Mouse (Mus musculus) G1E (cell line): Measurements from ENCODE around the gene Hoxa7. TPM values are rescaled to one million over a fixed set of nuclear protein-coding genes. Genes with fewer than 3 reads are reported as not detected.

Source experiments
- ATAC-seq: 2 replicates; pipeline ENCODE4 v1.8.0; 2016; ENCODE audit warnings: mild to moderate bottlenecking; ENCODE audit not compliant: insufficient number of reproducible peaks, poor library complexity, low FRiP score, severe bottlenecking; ENCODE audit errors: extremely low read depth
- DNase-seq: peaks from one replicate; pipeline ENCODE4 v3.0.0; 2012; ENCODE audit warnings: low spot score
- H3K27me3 ChIP-seq: 2 replicates; pipeline ENCODE4 v1.6.1; 2012; ENCODE audit warnings: mild to moderate bottlenecking, low read length, inconsistent platforms; ENCODE audit not compliant: insufficient read depth
- H3K36me3 ChIP-seq: replicated peaks from 2 replicates; pipeline ENCODE3; 2012; ENCODE audit warnings: mild to moderate bottlenecking, inconsistent platforms
- H3K4me1 ChIP-seq: 2 replicates; pipeline ENCODE4 v1.6.1; 2012; ENCODE audit warnings: low read depth, low read length, inconsistent platforms, mixed read lengths; ENCODE audit not compliant: insufficient read depth
- H3K4me3 ChIP-seq: 2 replicates; pipeline ENCODE4 v1.5.1; 2012; ENCODE audit warnings: low read depth, mild to moderate bottlenecking, inconsistent platforms, low read length, moderate library complexity, mixed read lengths
- H3K9me3 ChIP-seq: replicated peaks from 2 replicates; pipeline ENCODE4 v1.6.1; 2012; ENCODE audit warnings: inconsistent platforms
- CTCF ChIP-seq: IDR thresholded peaks from 2 replicates; pipeline ENCODE4 v1.5.1; 2012; ENCODE audit warnings: low read depth, low read length, inconsistent platforms, mixed read lengths
- GATA1 ChIP-seq: IDR thresholded peaks from 2 replicates; pipeline ENCODE4 v1.6.1; 2012; ENCODE audit warnings: borderline replicate concordance, low read length, inconsistent platforms, mixed read lengths
- GATA2 ChIP-seq: IDR thresholded peaks from 2 replicates; pipeline ENCODE4 v1.6.1; 2012; ENCODE audit warnings: low read depth, low read length, inconsistent platforms, borderline replicate concordance
- POLR2AphosphoS5 ChIP-seq: IDR thresholded peaks from 2 replicates; pipeline ENCODE4 v1.6.1; 2012; ENCODE audit warnings: low read depth, low read length, inconsistent platforms; ENCODE audit not compliant: insufficient replicate concordance
- TAL1 ChIP-seq: conservative IDR thresholded peaks from 2 replicates; pipeline ENCODE4 v1.6.1; 2012; ENCODE audit warnings: low read depth, low read length, inconsistent platforms, mixed read lengths
- polyA plus RNA-seq: library from polyadenylated mRNA; stranded (reverse); fragments of >175 nt; gene quantifications from 2 replicates; pipeline ENCODE4 v1.2.3, GENCODE M21; 2012
- total RNA-seq, 2 experiments: library from RNA; stranded (forward) in 1 of 2; stranded (reverse) in 1 of 2; fragments of 200-1000 nt in 1 of 2; fragments of >200 nt in 1 of 2; fragmentation: Nextera tagmentation in 1 of 2; gene quantifications; 2 replicates each; pipeline ENCODE4 v1.2.3; 2014 to 2017

Gene Hoxa7
- total and polyA plus RNA-seq, 3 experiments: 0.11 to 0.66 TPM; not detected in 1

- Histone ChIP-seq H3K4me3 (no peak overlapping the region), H3K4me1 (peaks cover 5% of the 10 kb centered on the region; the same call in 1 of the 2 replicates), H3K27me3 (peaks cover 69% of the 10 kb centered on the region), H3K36me3 (no peaks in the 10 kb centered on the region), H3K9me3 (no peaks in the 10 kb centered on the region)
- DNase-seq (no peak), ATAC-seq (no peak)
- TF ChIP-seq CTCF (no peak), GATA2 (no peak), POLR2AphosphoS5 (no peak), GATA1 (no peak), TAL1 (no peak)
Observed at GRCm38 (mm10) chr6:52226569-52227257, 5.1 kb upstream of the Hoxa7 start.

GRCm38 (mm10) chr6:52225612-52226568 lies 4.2 kb upstream of the Hoxa7 start:
- no peak for ATAC-seq
- Histone ChIP-seq H3K27me3 (peaks cover 73% of the 10 kb centered on the region), H3K4me3 (no peak overlapping the region)

DNA sequence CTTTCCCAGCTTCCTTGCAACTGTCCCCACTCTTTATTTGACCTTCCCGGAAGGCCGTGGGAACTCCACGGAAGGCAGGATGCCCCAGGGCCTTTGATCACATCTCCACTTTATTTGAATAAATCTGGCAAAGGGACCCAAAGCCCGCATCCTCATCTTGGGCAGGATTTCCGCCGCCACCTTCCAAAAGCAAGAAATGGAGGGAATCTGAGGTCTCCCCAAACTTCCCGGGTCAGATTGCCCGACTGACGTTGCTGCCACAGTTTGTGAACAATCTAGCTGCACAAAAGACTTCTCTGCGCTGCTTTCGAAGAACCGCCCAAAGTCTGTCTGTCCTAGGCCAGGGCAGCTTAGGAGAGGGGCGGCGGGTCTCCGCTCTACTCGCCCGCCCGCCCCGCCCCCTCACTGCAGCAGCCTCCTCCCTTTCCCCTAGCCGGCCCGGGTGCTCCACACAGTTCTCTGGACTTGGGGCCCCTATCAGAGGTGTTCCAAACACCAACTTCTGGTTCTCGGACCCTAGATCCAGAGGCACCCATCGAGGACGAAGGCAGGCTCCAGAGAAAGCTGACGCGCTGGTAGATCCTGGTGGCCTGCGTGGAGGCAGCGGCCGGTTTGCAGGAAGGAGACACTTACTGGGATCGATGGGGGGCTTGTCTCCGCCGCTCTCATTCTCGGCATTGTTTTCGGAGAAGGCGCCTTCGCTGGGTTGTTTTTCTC lies 3.4 kb upstream of the Hoxa7 start:
- H3K4me3 ChIP-seq: no peak overlapping the region
- H3K27me3 ChIP-seq: peaks cover 66% of the 10 kb centered on the region
- no peak for ATAC-seq

More at GRCm38 (mm10) chr6:52225612-52226568, 4.2 kb upstream of the Hoxa7 start:
- no peak for TF ChIP-seq TAL1
- TF ChIP-seq GATA2: no peak
- H3K9me3 ChIP-seq: no peaks in the 10 kb centered on the region
- H3K4me1 ChIP-seq: peaks cover 10% of the 10 kb centered on the region
- no peaks in the 10 kb centered on the region for H3K36me3 ChIP-seq
- DNase-seq: no peak

DNA sequence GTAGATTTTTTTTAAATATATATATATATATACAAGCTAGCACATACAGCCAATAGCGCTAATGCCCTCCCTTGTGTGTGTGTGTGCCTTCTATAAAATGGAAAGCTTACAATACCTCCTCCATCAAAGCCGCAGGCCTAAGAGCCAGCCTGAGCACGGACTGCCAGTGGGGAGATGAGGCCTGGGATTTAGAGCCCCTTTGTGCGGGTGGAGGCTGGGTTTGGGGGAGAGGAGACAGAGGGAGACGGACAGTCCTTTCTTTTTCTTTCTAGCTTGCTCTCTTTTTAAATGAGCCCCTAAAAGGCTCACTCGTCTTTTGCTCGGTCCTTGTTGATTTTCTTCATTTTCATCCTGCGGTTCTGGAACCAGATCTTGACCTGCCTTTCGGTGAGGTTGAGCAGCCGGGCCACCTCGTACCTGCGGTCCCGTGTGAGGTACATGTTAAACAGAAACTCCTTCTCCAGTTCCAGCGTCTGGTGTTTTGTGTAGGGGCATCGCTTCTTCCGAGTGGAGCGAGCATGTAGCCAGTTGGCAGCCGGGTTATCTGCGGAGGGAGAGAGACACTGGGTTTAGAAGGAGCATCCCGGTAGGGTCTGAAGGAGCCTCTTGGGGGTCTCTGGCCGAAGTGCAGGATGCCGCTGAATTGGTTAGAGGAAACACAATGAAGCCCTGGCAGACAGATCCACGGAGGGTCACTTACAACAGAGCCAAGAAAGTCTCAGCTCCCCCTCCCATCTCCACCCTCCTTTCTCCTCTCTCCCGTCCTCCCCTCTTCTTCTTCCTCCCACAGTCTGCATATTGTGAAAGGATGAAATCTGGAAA lies 2.5 kb upstream of the Hoxa7 start:
- Histone ChIP-seq H3K4me1 (peaks cover 10% of the 10 kb centered on the region), H3K27me3 (peaks cover 59% of the 10 kb centered on the region), H3K9me3 (no peaks in the 10 kb centered on the region), H3K36me3 (no peaks in the 10 kb centered on the region), H3K4me3 (no peak overlapping the region)
- TF ChIP-seq POLR2AphosphoS5 (no peak), TAL1 (no peak), GATA1 (no peak), CTCF (no peak), GATA2 (no peak)
- DNase-seq (no peak), ATAC-seq (no peak)

More for the DNA sequence above, 3.4 kb upstream of the Hoxa7 start:
- no peaks in the 10 kb centered on the region for H3K36me3 ChIP-seq
- peaks cover 10% of the 10 kb centered on the region for H3K4me1 ChIP-seq
- TF ChIP-seq CTCF (no peak), TAL1 (no peak), GATA1 (no peak), GATA2 (no peak), POLR2AphosphoS5 (no peak)
- H3K9me3 ChIP-seq: no peaks in the 10 kb centered on the region
- no peak for DNase-seq

GRCm38 (mm10) chr6:52222729-52223128 lies 1.1 kb upstream of the Hoxa7 start:
- H3K4me1 ChIP-seq: peaks cover 10% of the 10 kb centered on the region
- no peak for TF ChIP-seq TAL1
- TF ChIP-seq GATA1: no peak
- no peak for TF ChIP-seq POLR2AphosphoS5
- TF ChIP-seq GATA2: no peak
- TF ChIP-seq CTCF: no peak
- H3K9me3 ChIP-seq: no peaks in the 10 kb centered on the region
- no peaks in the 10 kb centered on the region for H3K36me3 ChIP-seq
- H3K27me3 ChIP-seq: peaks cover 53% of the 10 kb centered on the region
- no peak overlapping the region for H3K4me3 ChIP-seq
- ATAC-seq (no peak), DNase-seq (no peak)
